Mouse (Mus musculus) ES-CJ7 (cell line): ENCODE results near the gene Aurkaip1.

Experiments
- DNase-seq: peaks from one replicate; pipeline ENCODE4 v3.0.0; 2011; ENCODE audit warnings: low read depth, low spot score

The Aurkaip1 gene

DNA sequence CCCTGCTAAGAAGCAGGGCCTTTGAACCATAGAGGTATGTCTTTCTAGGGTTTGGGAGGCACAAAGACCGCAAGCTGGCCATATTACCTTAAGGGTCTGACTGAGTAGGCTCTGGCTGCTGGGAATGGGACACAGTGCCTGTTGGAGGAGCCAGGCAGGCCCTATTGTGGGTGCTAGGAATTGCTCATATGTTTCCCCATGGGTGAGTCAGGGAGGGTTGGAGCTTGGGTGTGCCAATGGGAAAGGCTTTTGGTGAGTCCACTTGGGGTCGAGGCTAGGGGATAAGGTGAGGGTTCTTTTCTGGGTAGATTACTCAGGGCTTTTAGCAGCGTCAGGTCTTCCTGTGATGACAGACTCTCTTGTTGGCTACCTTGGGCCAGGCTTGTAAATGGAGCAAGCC lies 20.3 kb downstream of the Aurkaip1 start:
- DNase-seq = no peak

DNA sequence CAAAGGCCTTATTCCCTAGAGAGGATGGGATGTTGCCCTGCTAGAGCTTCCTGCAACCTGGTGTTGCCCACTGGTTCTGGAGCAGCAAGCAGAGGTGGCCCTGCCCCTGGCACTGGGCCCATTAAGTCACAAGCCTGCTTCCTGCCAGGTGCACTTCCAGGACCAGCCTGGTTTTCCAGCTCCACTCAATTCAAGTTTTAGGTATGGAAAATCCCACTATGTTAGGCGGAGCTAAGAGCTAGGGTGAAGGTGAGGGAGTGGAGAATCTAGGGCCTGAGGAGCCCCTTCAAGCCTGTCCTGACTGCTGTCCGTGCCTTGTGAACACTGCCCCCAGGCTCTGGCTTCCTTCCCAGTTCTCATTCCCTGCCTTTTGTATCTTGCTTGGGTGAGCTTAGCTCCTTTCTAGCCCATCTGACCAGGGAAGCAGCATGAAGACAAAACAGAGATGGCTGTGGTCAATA lies 20.9 kb downstream of the Aurkaip1 start:
- DNase-seq = no peak

GRCm38 (mm10) chr4:155853421-155853820 lies 22.3 kb downstream of the Aurkaip1 start:
- DNase-seq = no peak

GRCm38 (mm10) chr4:155854991-155855390 lies 23.9 kb downstream of the Aurkaip1 start:
- no peak for DNase-seq

DNA sequence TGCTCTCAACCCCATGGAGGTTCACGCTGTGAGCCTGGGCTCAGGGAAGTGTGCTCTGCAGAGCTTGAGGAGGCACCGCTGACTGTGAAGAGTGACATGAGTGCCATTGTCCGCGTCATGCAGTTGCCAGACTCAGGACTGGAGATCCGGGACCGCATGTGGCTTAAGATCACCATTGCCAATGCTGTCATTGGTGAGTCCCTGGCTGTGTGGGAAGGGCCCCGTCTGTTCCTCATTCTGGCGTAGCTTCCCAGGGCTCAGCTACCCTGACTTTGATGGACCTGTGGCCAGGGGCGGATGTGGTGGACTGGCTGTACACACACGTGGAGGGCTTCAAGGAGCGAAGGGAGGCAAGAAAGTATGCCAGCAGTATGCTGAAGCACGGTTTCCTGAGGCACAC lies 25.0 kb downstream of the Aurkaip1 start:
- DNase-seq = no peak

DNA sequence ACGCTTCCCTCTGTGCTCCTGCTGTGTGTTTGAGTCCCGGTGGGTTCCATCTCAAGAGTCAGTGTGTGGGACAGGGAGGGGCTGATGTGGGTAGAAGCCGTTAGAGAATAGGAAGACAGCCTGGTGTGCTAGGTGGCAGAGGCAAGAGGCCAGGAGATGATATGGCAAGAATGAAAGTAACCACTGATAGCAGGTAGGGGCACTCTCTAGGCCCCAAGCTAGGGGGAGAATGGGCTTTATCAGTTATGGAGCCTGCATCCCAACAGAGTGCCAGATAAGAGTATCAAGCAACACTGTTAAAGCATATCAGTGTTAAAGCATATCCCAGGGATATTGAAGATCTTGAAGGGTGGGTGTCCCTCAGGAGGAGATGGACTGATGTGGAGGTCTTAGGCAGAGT lies 25.8 kb downstream of the Aurkaip1 start:
- DNase-seq = no peak

DNA sequence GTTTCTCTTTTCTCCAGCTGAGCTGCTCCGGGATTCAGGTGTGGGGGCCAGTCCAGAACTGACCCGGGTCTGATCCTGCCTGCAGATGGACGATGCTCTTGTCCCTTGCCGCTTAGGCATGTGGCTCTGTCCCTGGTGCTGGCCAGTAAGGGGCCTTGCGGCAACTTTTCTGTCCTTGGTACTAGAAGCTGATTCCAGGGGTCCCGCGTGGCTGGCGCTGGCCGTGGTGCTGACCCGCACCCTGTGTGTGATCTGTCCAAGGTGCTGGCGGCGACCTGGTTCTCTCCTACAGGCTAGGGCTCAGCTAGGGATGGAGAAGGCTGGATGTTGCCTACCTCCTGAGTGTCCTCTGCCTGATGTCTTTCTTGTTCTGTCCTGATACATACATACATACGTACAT lies 28.2 kb downstream of the Aurkaip1 start:
- peak; percentile 76 for DNase-seq

DNA sequence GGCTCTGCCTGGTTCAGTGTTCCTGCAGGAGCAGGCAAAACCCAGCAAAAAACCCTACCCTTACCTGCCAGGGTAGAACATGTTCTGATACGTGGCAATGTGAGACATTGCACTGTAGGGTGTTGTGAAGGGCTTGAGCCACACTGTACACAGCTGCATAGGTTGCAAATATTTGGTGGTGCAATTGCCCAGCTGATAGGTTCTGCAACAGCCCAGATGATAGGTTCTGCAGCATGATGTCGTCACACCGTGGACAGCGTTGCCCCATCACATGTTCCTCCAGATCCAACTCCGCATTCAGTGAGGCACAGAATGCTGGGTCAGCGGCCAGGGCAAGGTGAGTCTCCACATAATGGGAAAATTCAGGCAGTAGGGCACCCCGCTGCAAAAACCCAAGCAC lies 30.7 kb downstream of the Aurkaip1 start:
- DNase-seq = no peak

- DNase-seq = no peak
These were observed 31.9 kb downstream of the Aurkaip1 start, which contains the start of gene Tas1r3 for GRCm38 (mm10) chr4:155863001-155863400. TSS of gene Tas1r3 (minus strand) at chr4:155863362.

GRCm38 (mm10) chr4:155868614-155869298 lies 37.7 kb downstream of the Aurkaip1 start:
- no peak for DNase-seq

GRCm38 (mm10) chr4:155869317-155870033 lies 38.4 kb downstream of the Aurkaip1 start, which contains the start of the genes Cptp and Ints11:
TSS of gene Cptp (minus strand) at chr4:155869440.
TSS of gene Ints11 (plus strand) at chr4:155869546.
- peak; percentile 94 for DNase-seq

DNA sequence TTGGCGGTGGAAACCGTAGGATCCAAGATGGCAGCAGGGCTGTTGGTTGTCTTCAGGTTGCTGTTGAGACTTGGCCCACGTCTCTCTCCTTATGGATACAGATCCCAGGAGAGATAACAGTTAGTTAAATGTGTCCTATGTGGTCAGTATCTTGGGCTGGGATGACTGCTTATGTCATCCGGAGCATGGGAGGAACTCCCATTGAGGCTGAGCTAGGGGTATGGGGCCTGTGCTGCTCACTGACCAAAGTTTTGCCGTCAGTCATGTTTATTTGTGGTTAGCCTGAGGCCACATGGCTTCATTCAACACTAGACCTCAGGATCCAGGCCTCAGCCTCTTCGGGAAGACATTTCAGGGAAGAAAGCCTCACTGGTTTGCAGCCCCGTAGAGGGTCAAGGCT lies 40.3 kb downstream of the Aurkaip1 start:
- no peak for DNase-seq
